Mouse (Mus musculus): ENCODE measurements around the gene BC051665. TPM values are rescaled to one million over a fixed set of nuclear protein-coding genes. Genes with fewer than 3 reads are reported as not detected.
A peak's percentile ranks its signal among the peaks of the same experiment; 100 is the strongest.

BC051665 gene
- polyA plus RNA-seq (2012; rRNA removed) = not detected in 2 replicates

- Histone ChIP-seq H3K27ac (ENCODE audit: insufficient read depth, low read depth, low read length) (no peak within 1 kb of the TSS), H3K4me3 (ENCODE audit: insufficient read depth, low read depth, low read length) (no peak within 1 kb of the TSS), H3K4me1 (ENCODE audit: control insufficient read depth, insufficient read depth, low read length) (no peaks in the 10 kb centered on the region), H3K27me3 (replicated peaks; ENCODE audit: control insufficient read depth, insufficient read depth, low read length) (no peaks in the 10 kb centered on the region), H3K36me3 (ENCODE audit: control insufficient read depth, insufficient read depth, low read length) (no peaks in the 10 kb centered on the region)
- TF ChIP-seq POLR2A (IDR thresholded peaks at IDR 0.05; ENCODE audit: low read depth, low read length) (no peak), CTCF (conservative IDR thresholded peaks at IDR 0.05; ENCODE audit: insufficient read depth, insufficient read length, low read depth, low read length) (no peak)
- DNase-seq = no peak
Observed at GRCm38 (mm10) chr13:60786264-60786663, at the start of gene BC051665. BC051665 (minus strand) TSS chr13:60786364.

GRCm38 (mm10) chr13:60826052-60826451 lies 39.9 kb upstream of the BC051665 start:
- Histone ChIP-seq H3K27ac (ENCODE audit: insufficient read depth, low read depth, low read length) (no peak overlapping the region), H3K4me3 (ENCODE audit: insufficient read depth, low read depth, low read length) (no peak overlapping the region), H3K36me3 (ENCODE audit: control insufficient read depth, insufficient read depth, low read length) (no peaks in the 10 kb centered on the region), H3K4me1 (ENCODE audit: control insufficient read depth, insufficient read depth, low read length) (no peaks in the 10 kb centered on the region), H3K27me3 (replicated peaks; ENCODE audit: control insufficient read depth, insufficient read depth, low read length) (no peaks in the 10 kb centered on the region)
- no peak for DNase-seq
- TF ChIP-seq POLR2A (IDR thresholded peaks at IDR 0.05; ENCODE audit: low read depth, low read length) = no peak
- TF ChIP-seq CTCF (conservative IDR thresholded peaks at IDR 0.05; ENCODE audit: insufficient read depth, insufficient read length, low read depth, low read length) = peak; percentile 43
- WGBS = 55% methylated on average over 3 of the region's 3 CpGs

GRCm38 (mm10) chr13:60820486-60821175 lies 34.5 kb upstream of the BC051665 start:
- TF ChIP-seq CTCF (conservative IDR thresholded peaks at IDR 0.05; ENCODE audit: insufficient read depth, insufficient read length, low read depth, low read length) (no peak), POLR2A (IDR thresholded peaks at IDR 0.05; ENCODE audit: low read depth, low read length) (no peak)
- WGBS = 77% methylated on average over 3 of the region's 3 CpGs

GRCm38 (mm10) chr13:60819469-60819868 lies 33.3 kb upstream of the BC051665 start:
- H3K4me1 ChIP-seq (ENCODE audit: control insufficient read depth, insufficient read depth, low read length) = no peaks in the 10 kb centered on the region
- H3K27me3 ChIP-seq (replicated peaks; ENCODE audit: control insufficient read depth, insufficient read depth, low read length) = no peaks in the 10 kb centered on the region
- H3K36me3 ChIP-seq (ENCODE audit: control insufficient read depth, insufficient read depth, low read length) = no peaks in the 10 kb centered on the region
- no peak overlapping the region for H3K27ac ChIP-seq (ENCODE audit: insufficient read depth, low read depth, low read length)
- TF ChIP-seq CTCF (conservative IDR thresholded peaks at IDR 0.05; ENCODE audit: insufficient read depth, insufficient read length, low read depth, low read length) (peak; percentile 77), POLR2A (IDR thresholded peaks at IDR 0.05; ENCODE audit: low read depth, low read length) (no peak)
- peak; percentile 28 for DNase-seq
- 5% methylated on average over 7 of the region's 7 CpGs for WGBS
- no peak overlapping the region for H3K4me3 ChIP-seq (ENCODE audit: insufficient read depth, low read depth, low read length)

More at GRCm38 (mm10) chr13:60820486-60821175, 34.5 kb upstream of the BC051665 start:
- no peaks in the 10 kb centered on the region for H3K27me3 ChIP-seq (replicated peaks; ENCODE audit: control insufficient read depth, insufficient read depth, low read length)
- H3K27ac ChIP-seq (ENCODE audit: insufficient read depth, low read depth, low read length) = no peak overlapping the region
- no peaks in the 10 kb centered on the region for H3K4me1 ChIP-seq (ENCODE audit: control insufficient read depth, insufficient read depth, low read length)
- no peak overlapping the region for H3K4me3 ChIP-seq (ENCODE audit: insufficient read depth, low read depth, low read length)
- H3K36me3 ChIP-seq (ENCODE audit: control insufficient read depth, insufficient read depth, low read length) = no peaks in the 10 kb centered on the region
- DNase-seq = no peak

GRCm38 (mm10) chr13:60813722-60814121 lies 27.6 kb upstream of the BC051665 start:
- no peaks in the 10 kb centered on the region for H3K4me1 ChIP-seq (ENCODE audit: control insufficient read depth, insufficient read depth, low read length)
- no peak for TF ChIP-seq POLR2A (IDR thresholded peaks at IDR 0.05; ENCODE audit: low read depth, low read length)
- no peak overlapping the region for H3K4me3 ChIP-seq (ENCODE audit: insufficient read depth, low read depth, low read length)
- DNase-seq = peak; percentile 4
- 43% methylated on average over 1 of the region's 1 CpGs for WGBS
- no peaks in the 10 kb centered on the region for H3K36me3 ChIP-seq (ENCODE audit: control insufficient read depth, insufficient read depth, low read length)
- H3K27ac ChIP-seq (ENCODE audit: insufficient read depth, low read depth, low read length) = no peak overlapping the region
- H3K27me3 ChIP-seq (replicated peaks; ENCODE audit: control insufficient read depth, insufficient read depth, low read length) = no peaks in the 10 kb centered on the region

GRCm38 (mm10) chr13:60812768-60813167 lies 26.6 kb upstream of the BC051665 start:
- WGBS = 83% methylated on average over 6 of the region's 6 CpGs
- TF ChIP-seq CTCF (conservative IDR thresholded peaks at IDR 0.05; ENCODE audit: insufficient read depth, insufficient read length, low read depth, low read length) (no peak), POLR2A (IDR thresholded peaks at IDR 0.05; ENCODE audit: low read depth, low read length) (no peak)
- no peak overlapping the region for H3K27ac ChIP-seq (ENCODE audit: insufficient read depth, low read depth, low read length)
- H3K4me1 ChIP-seq (ENCODE audit: control insufficient read depth, insufficient read depth, low read length) = no peaks in the 10 kb centered on the region
- no peaks in the 10 kb centered on the region for H3K27me3 ChIP-seq (replicated peaks; ENCODE audit: control insufficient read depth, insufficient read depth, low read length)
- DNase-seq = no peak
- H3K36me3 ChIP-seq (ENCODE audit: control insufficient read depth, insufficient read depth, low read length) = no peaks in the 10 kb centered on the region
- H3K4me3 ChIP-seq (ENCODE audit: insufficient read depth, low read depth, low read length) = no peak overlapping the region

GRCm38 (mm10) chr13:60809690-60810089 lies 23.5 kb upstream of the BC051665 start:
- no peak overlapping the region for H3K27ac ChIP-seq (ENCODE audit: insufficient read depth, low read depth, low read length)
- no peak overlapping the region for H3K4me3 ChIP-seq (ENCODE audit: insufficient read depth, low read depth, low read length)
- no peaks in the 10 kb centered on the region for H3K4me1 ChIP-seq (ENCODE audit: control insufficient read depth, insufficient read depth, low read length)
- H3K36me3 ChIP-seq (ENCODE audit: control insufficient read depth, insufficient read depth, low read length) = no peaks in the 10 kb centered on the region
- WGBS = 63% methylated on average over 2 of the region's 2 CpGs
- H3K27me3 ChIP-seq (replicated peaks; ENCODE audit: control insufficient read depth, insufficient read depth, low read length) = no peaks in the 10 kb centered on the region
- DNase-seq = no peak
- TF ChIP-seq CTCF (conservative IDR thresholded peaks at IDR 0.05; ENCODE audit: insufficient read depth, insufficient read length, low read depth, low read length) (no peak), POLR2A (IDR thresholded peaks at IDR 0.05; ENCODE audit: low read depth, low read length) (no peak)
